Mouse (Mus musculus): ENCODE data around the gene Pdxdc1.
"Not testable (repeated sequence)": the region's sequence is repeated elsewhere in the genome, so short reads cannot be mapped to it uniquely, and the experiment has no call there.

The Pdxdc1 gene

DNA sequence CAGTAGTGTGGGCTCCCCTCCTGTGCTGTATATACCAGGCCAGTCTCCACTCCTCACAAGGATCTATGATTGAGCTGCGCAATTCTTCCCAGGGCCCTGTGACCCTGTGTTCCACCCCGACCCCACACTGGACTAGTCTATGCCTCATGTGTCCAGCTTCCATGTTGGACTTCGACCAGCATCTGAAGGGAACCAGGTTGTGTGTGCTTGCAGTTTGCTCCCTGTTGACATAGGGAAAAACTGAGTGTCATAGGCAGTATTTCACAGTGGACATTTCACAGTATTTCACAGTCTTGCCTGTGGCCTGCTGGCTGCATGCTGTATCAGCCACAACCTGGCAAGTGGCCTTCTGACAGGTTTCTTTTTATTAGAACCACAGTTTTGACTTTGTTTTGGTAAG is 89.7 kb downstream of the Pdxdc1 start:
- DNase-seq (ENCODE audit: low spot score), result no peak

DNA sequence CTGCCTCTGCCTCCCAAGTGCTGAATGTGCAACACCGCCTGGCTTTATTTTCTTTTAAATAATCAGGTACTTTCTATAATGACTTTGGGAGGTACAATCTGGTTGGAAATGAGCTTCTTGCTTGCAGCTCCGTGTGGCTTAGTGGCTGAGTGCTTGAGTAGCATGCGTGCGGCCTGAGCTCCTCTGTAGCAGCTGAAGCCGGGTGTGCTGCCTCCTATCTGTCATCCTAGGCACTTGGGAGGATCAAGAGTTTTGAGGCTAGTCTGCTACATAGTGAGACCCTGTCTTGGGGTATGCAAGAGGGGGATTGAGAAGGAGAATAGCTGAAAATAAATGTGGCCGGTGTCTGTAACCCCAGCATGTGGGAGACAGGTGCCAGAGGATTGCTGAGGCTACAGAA is 90.8 kb downstream of the Pdxdc1 start:
- no peak for DNase-seq (ENCODE audit: low spot score)

DNA sequence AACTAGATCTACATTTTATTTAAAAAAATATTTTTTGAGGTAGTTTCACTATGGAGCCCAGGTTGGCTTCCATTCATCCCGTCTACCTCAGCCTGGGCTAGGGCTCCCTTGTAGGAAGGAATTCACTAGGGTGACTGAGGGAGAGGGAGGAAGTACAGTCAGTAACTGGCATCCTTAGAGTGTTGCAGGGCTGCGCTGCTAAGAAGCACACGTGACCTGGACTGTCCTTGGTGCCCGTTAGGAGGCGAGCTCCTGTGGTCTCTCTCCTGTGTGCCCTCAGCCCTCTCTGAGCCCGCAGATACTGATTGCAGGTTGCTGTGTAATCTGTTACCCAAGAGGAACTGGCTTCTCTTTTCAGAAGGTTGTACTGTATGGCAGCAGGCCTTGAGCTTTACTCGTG is 94.5 kb downstream of the Pdxdc1 start:
- DNase-seq (ENCODE audit: low spot score), result no peak

DNA sequence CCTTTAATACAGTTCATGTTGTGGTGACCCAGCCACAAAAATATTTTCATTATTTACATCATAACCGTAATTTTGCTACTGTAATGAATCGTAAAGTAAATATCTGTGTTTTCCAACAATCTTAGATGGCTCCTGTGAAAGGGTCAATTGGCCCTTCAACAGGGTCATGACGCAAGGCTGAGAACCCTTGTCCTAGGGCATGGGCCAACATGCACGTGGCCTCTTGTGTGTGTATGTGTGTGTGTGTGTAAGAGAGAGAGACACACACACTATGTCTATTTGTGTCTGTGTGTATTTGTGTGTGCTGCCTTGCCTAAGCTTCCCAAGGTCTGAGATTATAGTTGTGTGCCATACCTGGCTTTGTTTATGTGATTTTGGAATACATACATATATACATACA is 95.3 kb downstream of the Pdxdc1 start:
- DNase-seq (ENCODE audit: low spot score), result no peak

DNA sequence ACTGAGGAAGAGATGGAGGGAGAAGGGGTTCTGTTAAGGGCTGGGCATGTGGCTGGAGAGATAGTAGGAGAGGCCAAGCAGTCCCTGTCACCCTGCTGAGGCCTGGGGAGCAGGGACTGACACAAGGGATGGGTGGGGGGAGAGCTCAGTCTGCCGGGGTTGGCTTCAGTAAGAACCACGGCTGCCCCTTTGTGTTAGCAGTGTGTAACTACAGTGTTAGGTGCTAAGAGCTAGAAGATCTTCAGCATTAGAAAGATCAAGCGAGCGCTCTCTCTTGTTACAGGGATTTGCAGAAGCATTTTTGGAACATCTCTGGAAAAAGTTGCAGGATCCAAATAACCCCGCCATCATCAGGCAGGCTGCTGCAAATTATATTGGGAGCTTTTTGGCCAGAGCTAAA is 98.3 kb downstream of the Pdxdc1 start:
- no peak for DNase-seq (ENCODE audit: low spot score)

DNA sequence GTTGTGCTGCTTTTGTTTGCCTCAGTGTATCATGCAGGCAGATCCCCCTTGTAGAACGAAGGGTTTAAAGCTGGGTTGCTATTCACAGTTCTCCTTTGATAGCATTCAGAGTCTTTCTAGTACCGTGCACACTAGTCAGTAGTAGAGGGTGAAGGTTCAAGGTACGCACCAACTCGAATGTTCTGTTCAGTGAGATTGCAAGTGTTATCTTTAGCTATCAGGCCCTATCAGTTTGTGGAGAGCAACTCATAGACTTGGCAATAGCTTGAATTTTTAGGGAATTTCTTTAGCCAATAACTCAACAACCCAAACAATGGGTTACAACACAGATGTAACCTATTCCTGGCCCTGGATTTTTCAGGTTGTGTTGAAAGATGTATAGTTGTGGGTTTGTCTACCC is 101.7 kb downstream of the Pdxdc1 start:
- DNase-seq (ENCODE audit: low spot score), result no peak

DNA sequence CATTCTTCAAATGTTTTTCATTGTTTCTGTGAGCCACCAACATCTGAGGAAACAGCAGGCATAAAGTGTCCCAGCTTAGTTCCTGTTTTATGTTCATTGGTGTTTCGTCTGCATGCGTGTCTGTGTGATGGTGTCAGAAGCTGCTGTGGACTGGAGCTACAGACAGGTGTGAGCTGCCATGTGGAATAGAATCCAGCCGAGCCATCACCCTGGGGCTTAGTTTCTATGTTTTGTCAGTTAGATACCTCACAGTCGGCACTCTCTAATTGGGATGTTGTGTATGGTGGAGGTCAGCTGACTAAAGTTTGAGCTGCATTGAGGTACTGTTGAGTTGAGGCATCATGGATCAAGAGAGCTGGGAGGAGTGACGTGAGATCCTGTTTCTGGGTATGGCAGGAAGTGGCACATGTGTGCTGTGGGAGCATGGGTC is 106.2 kb downstream of the Pdxdc1 start:
- DNase-seq (ENCODE audit: low spot score), result no peak

DNA sequence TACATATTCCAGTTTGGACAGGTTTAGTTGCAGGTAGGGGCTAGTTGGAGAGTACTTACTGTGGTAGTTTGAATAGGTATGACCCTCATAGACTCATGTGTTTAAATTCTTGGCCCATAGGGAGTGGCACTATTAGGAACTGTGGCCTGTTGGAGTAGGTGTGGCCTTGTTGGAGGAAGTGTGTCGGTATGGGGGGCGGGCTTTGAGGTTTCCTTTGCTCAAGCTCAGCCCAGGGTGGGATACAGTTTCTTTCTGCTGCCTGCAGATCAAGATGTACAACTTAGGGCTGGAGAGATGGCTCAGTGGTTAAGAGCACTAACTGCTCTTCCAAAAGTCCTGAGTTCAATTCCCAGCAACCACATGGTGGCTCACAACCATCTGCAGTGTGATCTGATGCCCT is 109.5 kb downstream of the Pdxdc1 start:
- DNase-seq (ENCODE audit: low spot score), result not testable (repeated sequence)

DNA sequence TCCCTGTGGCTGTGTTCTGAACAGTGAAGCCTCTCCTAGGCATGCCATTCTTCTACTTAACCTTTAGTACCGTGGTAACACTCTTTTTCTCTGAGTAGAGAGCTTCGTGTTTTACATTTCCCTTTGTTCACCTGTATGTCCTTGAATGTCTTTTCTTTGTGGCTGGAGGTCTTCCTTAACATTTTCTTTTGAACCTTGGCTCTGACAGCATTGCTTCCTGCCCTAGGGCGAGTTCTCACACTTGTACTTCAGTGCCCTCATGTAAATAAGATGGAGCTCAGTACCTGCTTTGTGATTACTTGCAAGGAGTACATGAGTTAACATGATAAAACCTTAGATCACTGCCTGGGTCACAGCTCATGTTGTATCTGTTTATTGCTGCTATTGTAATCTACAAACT is 117.0 kb downstream of the Pdxdc1 start:
- DNase-seq (ENCODE audit: low spot score), result no peak
